Mouse (Mus musculus) adrenal gland, adult 2 months (tissue): Measurements from ENCODE around the gene Plekhg1. TPM values are rescaled to one million over a fixed set of nuclear protein-coding genes. Genes with fewer than 3 reads are reported as not detected.
A peak's percentile ranks its signal among the peaks of the same experiment; 100 is the strongest.

Source experiments
- DNase-seq: peaks from one replicate; pipeline ENCODE4 v3.0.0; 2021
- polyA plus RNA-seq: library from polyadenylated mRNA; depleted of rRNA; stranded (reverse); fragments of >200 nt; gene quantifications from 2 replicates; pipeline ENCODE4 v1.2.3, GENCODE M21; 2012
- total RNA-seq, 2 experiments: library from RNA; stranded (reverse); gene quantifications; 2 replicates each; pipeline ENCODE4 v1.2.3; 2021

Plekhg1 gene
- total and polyA plus RNA-seq, 3 experiments: 1.7 to 5.8 (median 5.0) TPM

DNA sequence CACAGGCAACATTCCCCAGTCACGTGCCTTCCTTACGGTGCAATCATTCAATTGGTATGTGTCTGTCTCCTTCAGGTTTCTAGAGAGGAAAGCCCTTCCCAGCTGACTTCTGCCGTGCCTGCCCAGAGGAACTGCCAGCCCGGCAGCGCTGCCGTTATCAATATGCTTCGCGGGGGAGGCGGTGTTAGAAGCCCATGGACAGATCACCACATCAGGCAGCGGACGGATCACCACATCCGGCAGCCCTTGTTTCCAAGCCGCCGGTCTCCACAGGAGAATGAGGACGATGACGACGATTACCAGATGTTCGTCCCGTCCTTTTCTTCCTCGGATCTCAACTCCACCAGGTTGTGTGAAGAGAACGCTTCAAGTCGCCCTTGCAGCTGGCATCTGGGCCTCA lies 216.3 kb downstream of the Plekhg1 start:
- no peak for DNase-seq

DNA sequence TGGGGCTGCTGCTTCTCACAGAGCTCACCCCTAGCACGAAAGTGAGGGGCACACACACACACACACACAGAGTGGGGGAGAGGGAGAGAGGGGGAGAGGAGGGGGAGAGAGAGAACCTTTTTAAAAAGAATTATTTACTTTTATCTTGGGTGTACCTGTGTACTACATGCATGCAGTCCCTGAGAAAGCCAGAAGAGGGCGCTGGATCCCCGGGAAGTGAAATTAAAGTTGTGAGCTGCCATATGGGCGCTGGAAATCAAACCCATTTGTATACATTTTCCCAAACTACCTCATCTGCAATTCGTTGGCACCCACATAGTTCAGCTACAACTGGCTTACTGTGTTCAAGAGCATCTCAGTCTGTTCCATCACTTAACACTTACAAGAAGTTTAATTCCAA lies 218.4 kb downstream of the Plekhg1 start:
- DNase-seq: no peak

- DNase-seq: no peak
These were observed 228.9 kb downstream of the Plekhg1 start for GRCm38 (mm10) chr10:3969026-3969425.

DNA sequence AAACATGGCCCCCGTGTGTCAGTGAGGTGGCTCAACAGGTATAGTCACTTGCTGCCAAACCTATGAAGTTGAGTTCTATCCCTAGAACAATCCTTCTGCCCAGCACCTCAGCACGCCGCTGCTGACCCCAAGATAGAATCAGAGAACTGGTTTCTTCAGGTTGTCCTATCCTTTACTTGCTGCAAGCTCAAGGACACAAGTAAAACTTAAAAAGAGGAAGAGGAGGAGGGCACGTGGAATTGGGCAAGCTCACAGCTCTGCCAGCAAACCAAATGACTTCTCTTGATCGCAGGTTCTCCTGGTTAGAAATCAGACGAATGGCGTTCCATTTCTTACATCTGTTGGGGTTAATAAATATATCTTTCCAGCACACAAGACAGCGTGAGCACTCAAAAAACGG lies 232.1 kb downstream of the Plekhg1 start:
- no peak for DNase-seq

DNA sequence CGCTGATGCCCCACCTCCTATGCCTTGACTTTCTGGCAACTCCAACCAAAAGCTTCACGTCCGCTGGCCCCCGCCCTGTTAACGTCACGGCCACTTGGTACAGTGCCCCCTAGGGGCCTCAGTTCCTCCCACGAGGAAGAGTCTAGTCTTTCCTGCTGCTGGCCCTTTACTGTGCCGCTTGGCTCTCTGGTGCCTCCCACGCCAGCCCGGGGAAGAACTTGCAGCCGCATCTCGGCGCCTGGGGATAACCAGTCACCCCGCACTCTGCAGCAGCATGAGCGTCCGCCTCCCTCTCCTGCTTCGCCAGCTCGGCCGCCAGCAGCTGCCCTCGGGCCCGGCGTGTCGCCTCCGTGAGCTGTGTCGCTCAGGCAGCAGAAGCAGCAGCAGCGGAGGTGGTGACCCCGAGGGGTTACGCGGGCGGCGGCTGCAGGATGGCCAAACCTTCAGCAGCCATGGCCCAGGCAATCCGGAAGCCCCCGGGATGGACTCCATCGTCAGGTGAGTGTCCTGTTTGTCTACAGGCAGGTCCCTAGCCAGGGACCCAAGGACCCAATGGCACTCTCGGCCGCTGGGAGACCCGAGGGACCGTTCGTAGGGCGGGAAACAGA lies 232.9 kb downstream of the Plekhg1 start, which contains the start of gene Mthfd1l:
Mthfd1l (plus strand) TSS at position 138 of the 608 bp plus-strand sequence.
- DNase-seq: peak; percentile 89

DNA sequence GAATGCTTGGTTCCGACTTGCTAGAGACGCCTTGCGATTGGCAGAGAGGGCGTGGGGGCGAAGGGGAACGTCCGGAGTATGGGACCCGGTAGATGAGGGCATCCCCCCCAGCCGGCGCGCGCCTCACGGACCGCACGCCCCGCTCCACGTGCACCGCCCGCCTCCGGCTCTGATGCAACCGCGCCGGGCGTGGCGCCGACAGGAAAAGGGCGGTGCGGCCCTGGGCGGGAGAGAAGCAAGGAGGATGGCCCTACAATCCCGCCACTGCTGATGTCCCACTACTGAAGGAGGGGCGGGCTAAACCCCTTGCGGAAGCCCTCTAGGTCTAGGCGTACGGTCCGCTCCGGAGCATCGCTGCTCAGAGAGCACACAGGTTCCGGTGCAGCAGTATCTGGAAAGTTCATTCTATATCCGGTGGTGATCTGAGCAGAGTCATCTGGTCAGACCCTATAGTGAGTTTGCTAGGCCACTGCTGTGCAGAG lies 233.5 kb downstream of the Plekhg1 start:
- DNase-seq: peak; percentile 93

GRCm38 (mm10) chr10:3974380-3974779 lies 234.2 kb downstream of the Plekhg1 start:
- DNase-seq: no peak

- DNase-seq: no peak
These were observed 235.9 kb downstream of the Plekhg1 start for GRCm38 (mm10) chr10:3975898-3976622.

DNA sequence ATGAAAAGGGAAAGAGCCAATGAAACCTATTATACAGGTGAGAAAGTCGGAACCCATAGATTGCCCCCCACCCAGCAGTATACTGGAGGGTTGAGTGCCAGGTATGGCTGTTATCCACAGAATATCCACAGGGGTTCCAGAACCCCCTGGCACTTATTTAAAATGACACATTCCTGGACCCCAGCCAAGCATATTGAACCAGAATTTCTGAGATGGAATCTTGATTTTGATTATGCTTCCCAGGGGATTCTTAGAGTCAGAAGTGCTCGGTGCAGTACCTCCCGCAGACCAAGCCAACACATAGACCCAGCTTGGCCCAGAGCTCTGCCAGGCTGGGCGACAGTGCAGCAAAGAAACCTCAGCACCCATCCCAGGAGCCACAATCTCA lies 236.5 kb downstream of the Plekhg1 start:
- no peak for DNase-seq

DNA sequence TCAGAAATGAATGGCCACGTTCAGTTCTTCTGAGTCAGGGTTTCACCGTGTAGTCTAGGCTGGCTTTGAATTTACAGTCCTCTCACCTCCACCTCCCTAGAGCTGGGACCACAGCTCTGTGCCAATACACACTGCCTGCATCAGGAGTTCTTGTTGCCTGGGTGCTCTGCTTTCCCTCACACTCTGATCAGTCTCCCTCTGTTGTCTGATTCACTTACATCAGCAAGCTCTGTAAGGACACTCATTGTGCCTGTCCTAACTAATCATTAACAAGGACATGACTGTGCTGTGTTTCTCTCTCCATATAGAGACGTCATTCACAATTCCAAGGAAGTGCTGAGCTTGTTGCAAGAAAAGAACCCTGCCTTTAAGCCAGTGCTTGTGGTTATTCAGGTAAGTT lies 238.2 kb downstream of the Plekhg1 start:
- DNase-seq: no peak

DNA sequence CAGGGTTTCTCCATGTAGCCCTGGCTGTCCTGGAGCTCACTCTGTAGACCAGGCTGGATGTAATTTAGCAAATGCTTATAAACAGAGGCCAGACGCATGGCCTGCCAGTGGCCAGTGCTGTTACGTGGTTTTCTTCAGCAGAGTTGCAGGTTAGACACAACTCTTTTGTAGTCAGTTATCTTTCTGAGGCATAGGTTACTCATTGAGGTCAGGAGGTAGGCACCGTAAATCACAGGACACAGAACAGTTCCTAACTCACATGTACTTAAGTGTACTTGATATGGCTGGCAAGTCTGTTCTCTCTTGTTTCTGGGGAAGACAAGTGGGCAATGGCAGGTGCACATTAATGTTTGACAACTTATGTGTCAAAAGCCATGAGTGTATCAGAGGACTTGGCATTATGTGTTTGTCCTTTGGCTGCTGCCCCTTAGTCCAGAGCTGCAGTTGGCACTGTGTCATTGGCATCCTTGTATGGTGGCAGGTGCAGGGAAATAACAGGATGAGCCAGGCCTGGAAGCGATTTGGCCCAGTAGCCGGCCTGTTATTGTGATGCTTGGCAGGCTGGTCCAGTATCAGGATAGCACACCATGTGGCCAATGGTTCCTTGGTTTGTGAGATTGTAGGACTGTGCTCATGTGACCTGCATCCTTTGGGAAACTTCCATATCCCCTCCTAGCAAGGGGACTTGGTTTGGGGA lies 238.8 kb downstream of the Plekhg1 start:
- DNase-seq: no peak

DNA sequence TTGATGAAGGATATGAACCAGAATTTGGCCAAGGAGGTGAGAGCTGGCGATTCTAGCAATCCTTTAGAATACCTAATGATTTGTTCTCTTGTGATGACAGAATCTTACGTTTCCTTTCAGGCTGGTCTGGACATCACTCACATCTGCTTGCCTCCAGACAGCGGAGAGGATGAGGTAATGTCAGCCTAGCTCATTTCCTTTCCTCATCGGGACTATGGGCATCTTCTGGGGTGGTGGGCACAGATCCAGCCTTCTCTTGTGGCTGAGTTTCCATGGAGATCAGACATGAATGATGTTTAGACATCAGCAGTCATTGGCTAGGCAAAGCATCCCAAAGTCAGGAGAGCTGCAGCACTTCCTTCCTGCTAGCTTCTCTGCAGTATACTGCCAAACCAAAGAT lies 240.1 kb downstream of the Plekhg1 start:
- DNase-seq: no peak

DNA sequence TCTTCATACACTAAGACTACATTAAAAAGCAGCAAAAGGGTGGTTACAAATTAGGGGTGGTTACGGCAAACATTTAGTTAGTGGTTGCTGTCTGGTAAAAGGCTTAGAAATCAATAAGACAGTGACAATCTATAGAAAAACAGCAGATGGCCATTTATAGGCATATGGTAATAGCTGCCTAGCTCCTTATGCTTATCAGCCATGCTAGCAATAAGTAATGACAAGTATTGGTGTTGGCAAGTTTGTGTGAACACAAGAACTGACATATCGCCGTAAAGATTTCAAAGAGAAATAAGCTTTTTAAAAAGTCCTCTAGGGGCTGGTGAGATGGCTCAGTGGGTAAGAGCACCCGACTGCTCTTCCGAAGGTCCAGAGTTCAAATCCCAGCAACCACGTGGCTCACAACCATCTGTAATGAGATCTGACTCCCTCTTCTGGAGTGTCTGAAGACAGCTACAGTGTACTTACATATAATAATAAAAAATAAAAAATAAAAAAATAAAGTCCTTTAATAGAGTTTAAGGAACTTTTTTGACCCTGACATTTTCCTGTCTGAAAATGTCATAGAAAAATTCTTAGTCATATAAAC lies 250.2 kb downstream of the Plekhg1 start:
- DNase-seq: no peak

DNA sequence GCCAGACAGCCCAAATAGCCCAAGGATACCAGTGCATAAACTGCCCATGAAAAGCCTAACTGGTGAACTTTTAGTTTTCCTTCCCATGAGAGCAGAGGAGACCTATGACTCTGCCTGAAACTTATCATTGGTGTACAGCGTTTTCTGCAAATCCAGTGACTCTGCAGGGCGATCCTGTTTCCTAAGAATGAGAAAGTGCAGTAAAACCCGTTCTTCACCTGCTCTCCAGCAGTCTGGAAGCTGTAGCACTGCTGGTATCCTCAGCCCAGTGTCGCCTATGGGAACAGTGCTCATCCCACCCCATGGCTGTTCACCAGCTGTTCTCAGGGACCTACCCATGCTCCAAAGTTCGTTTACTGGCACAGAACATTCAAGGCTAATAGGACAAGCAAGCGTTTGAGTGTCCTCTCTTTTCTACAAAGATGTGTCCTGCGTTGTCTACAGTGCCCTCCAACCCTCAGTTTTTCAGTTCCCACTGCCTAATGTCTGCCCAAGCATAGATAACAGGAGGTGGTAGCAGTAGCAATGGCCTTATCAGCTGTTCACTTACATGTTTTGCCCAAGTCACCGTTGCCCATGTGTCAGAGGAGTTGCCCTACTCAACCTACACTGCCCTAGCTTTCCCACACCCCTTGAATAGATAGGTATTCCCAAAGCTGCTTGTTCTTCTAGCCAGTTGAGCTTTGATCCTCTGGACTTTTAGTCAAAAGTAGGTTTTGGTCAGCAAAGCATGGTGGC lies 253.4 kb downstream of the Plekhg1 start:
- DNase-seq: no peak

DNA sequence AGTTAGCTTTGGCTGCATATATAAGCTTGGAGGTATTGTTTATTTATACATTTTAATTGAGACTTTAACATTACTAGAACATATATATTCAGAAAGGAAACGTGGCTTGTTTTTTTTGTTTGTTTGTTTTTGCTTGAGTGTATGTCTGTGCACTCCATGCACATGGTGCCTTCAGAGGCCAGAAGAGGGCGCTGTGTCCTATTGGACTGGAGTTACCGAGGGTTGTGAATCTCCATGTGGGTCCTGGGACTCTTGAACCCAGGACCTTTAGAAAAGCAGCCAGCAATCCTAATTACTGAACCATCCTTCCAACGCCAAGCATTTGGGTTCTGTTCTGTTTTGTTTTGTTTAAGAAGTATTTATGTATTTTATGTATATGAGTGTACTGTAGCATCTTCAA lies 255.1 kb downstream of the Plekhg1 start:
- no peak for DNase-seq

- DNase-seq: peak; percentile 48
These were observed 256.2 kb downstream of the Plekhg1 start for GRCm38 (mm10) chr10:3996170-3996876.

- DNase-seq: no peak
These were observed 257.8 kb downstream of the Plekhg1 start for GRCm38 (mm10) chr10:3997851-3998426.

GRCm38 (mm10) chr10:4002711-4003110 lies 262.5 kb downstream of the Plekhg1 start:
- DNase-seq: no peak

DNA sequence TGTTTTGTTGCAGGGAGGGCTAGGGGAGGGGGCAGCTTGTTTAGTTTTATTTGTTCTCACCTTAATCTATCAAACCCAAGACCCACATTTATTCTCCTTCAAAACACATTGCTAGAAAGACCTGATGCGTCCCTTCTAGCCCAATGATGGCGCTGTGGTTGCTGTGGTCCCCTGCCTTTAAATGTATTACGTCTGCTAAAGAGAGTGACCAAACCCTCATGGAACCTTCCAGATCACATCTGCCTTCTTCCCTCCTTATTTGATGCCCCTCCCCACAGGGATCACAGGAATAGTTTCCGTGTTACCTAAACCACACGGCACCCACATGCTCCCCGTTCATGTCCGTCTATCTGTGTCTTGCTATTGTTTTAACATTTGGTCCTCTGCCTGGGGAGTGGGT lies 265.0 kb downstream of the Plekhg1 start:
- DNase-seq: no peak

GRCm38 (mm10) chr10:4006296-4007015 lies 266.3 kb downstream of the Plekhg1 start:
- DNase-seq: no peak
